Comparison of ENCODE assay signal across 8 mouse cellular contexts in the genomic region with DNA sequence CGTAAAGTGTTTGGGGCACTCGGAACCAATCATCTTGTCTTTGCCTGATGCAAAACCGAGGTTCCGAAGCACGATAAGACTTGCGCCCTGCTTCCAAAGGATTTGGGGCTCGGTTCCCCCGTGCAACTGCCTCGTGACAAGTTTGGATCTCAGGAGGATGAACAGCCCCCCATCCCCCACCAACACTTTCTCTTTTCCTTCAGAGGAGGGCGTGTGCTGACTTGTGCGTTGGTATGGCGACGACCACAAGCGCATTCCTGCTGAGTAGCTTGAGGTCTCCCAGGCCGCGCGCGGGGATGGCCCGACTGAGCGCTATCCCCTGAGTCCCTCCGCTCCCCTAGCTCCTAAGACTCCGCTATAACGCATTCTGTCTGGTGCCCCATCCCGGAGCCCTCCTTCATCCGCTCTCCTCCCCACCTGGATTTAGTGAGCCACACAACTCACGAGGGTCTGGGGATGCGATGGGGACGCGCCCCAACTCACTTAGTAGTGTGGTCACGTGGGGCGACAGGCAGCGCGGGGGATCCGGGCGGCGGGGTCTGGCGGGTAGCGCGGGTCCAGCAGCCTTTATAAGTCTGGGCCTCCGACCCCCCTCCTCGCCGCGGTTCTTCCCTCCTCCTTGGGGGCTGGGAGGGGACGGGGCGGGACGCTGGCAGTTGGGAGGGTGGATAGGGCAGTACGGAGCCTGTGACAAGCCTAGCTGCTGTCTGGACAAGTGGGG. TPM values are rescaled to one million over a fixed set of nuclear protein-coding genes. Genes with fewer than 3 reads are reported as not detected.
DNase-seq lines count a peak whose midpoint lies in the region; ATAC-seq lines count a peak whose summit lies in the region.

A gene (minus strand): TSS at position 611 of the 721 bp plus-strand sequence.

- H3K36me3 ChIP-seq in forebrain, embryonic 10.5 days (replicated peaks) = peaks cover 10% of the 10 kb centered on the region

- peak; percentile 48 for DNase-seq in cerebellum, adult 9-11 months
- peak; percentile 92 for DNase-seq in ZHBTc4 (ENCODE audit: low read depth, low spot score)
- peak; percentile 77 for DNase-seq in forebrain, embryonic 10.5 days (ENCODE audit: extremely low spot score, low spot score)
- peak; percentile 66 to 75 for DNase-seq in heart, postnatal 14 days
- no peak for DNase-seq in layer of hippocampus, postnatal 36 days
- DNase-seq in lung, postnatal 25 days (ENCODE audit: low spot score) = peak; percentile 71
- DNase-seq in right cerebral cortex, postnatal 4 days = peak; percentile 56

- ATAC-seq in cerebellum, adult (ENCODE audit: insufficient number of reproducible peaks, low FRiP score, low TSS enrichment) = no peak

- no peaks in the 10 kb centered on the region for H3K9me3 ChIP-seq in forebrain, embryonic 10.5 days

- peak within 1 kb of the TSS; percentile 83 for H3K27ac ChIP-seq in forebrain, embryonic 10.5 days

- peaks cover 59% of the 10 kb centered on the region for H3K4me1 ChIP-seq in forebrain, embryonic 10.5 days

- H3K4me3 ChIP-seq in forebrain, embryonic 10.5 days = peak within 1 kb of the TSS; percentile 69

- H3K27me3 ChIP-seq in forebrain, embryonic 10.5 days (ENCODE audit: poor library complexity, severe bottlenecking) = peaks cover 66% of the 10 kb centered on the region

- intact Hi-C loops in heart, postnatal 14 days (cut with DNase I) = loop anchor here (2.0 kb wide), 1 partner anchor 22 kb away; no protein-coding TSS in a partner anchor

- WGBS in forebrain, embryonic 10.5 days = under 1% methylated on average over 47 of the region's 47 CpGs

RNA-seq across cellular contexts. Expression of the gene that starts here (rescaled TPM):
- 36.6 and 40.0 TPM in 2 replicates for polyA plus RNA-seq in forebrain, embryonic 10.5 days (2016; fragmentation: Nextera tagmentation; extraction: Ambion mirVana)
- 10 to 100 TPM; 43.7 to 58.5 TPM for total RNA-seq in heart, postnatal 14 days (2021)
- total RNA-seq in layer of hippocampus, postnatal 36 days (2021) = 10 to 100 TPM; 66.9 to 70.7 TPM

Comparison
In these comparisons a context has a peak if more than half of its experiments do, and no peak if none do; other contexts are left out.
1. DNase-seq: peak in cerebellum, adult 9-11 months (single experiment), ZHBTc4 (single experiment), forebrain, embryonic 10.5 days (single experiment), heart, postnatal 14 days (2 of 2), lung, postnatal 25 days (single experiment) and right cerebral cortex, postnatal 4 days (single experiment); none in layer of hippocampus, postnatal 36 days (0 of 2).